Mouse (Mus musculus) E14TG2a.4 (cell line): ENCODE data around the gene Prkca.

Experiments
- CTCF ChIP-seq: conservative IDR thresholded peaks from 2 replicates; pipeline ENCODE4 v1.5.1; 2014; ENCODE audit warnings: low read length
- NANOG ChIP-seq: IDR thresholded peaks from 2 replicates; pipeline ENCODE4 v1.6.1; 2014; ENCODE audit warnings: borderline replicate concordance, low read length, mixed read lengths
- POU5F1 ChIP-seq: IDR thresholded peaks from 2 replicates; pipeline ENCODE4 v1.6.1; 2014; ENCODE audit warnings: low read length, borderline replicate concordance

GRCm38 (mm10) chr11:108029321-108029720, 314.4 kb downstream of the Prkca start:
- TF ChIP-seq CTCF, result no peak
- TF ChIP-seq POU5F1, result no peak
- TF ChIP-seq NANOG, result no peak
